In genomic region chr2:155552949-155553354, GRCm38 (mm10) we compare ENCODE assay signal across 11 mouse cellular contexts. TPM values are rescaled to one million over a fixed set of nuclear protein-coding genes. Genes with fewer than 3 reads are reported as not detected.
A peak's percentile ranks its signal among the peaks of the same experiment; 100 is the strongest.
DNase-seq lines count a peak whose midpoint lies in the region; TF ChIP-seq lines count a peak whose summit lies in the region.
"Had no signal": no experiment of that assay in that cellular context is flagged by ENCODE, and none has a peak within 500 bp of the region (broad histone marks: within the 10 kb centered on the region; RNA-seq: fewer than 3 reads in every experiment).

No protein-coding gene starts in this region.

- peak; percentile 77 for DNase-seq in CD4-positive helper T cell, adult 2 months (ENCODE audit: low read depth, low spot score)
- peak; percentile 74 for DNase-seq in T-cell, adult 2 months (ENCODE audit: low spot score)
- peak; percentile 62 for DNase-seq in liver
- DNase-seq in kidney, postnatal 25 days: no peak
- DNase-seq in frontal cortex, postnatal 36 days (ENCODE audit: low spot score in 2 of 2): no peak
- DNase-seq in heart, postnatal 36 days: no peak
- DNase-seq in frontal cortex, postnatal 25 days (ENCODE audit: low spot score in 2 of 2): no peak
- DNase-seq: gastrocnemius, adult 2 months had no signal

- H3K27ac ChIP-seq in small intestine, adult 2 months (ENCODE audit: insufficient read depth, low read depth, low read length): peak overlapping the region; percentile 81
- H3K27ac ChIP-seq: embryonic facial prominence, embryonic 12.5 days; gastrocnemius, adult 2 months; hindbrain, embryonic 15.5 days had no signal

- no peak overlapping the region for H3K4me3 ChIP-seq in small intestine, adult 2 months (ENCODE audit: low read depth, low read length)
- H3K4me3 ChIP-seq: embryonic facial prominence, embryonic 12.5 days; gastrocnemius, adult 2 months; hindbrain, embryonic 15.5 days had no signal

- H3K4me1 ChIP-seq in small intestine, adult 2 months (ENCODE audit: control insufficient read depth, insufficient read depth, insufficient read length, low read length): no peaks in the 10 kb centered on the region; the same call in 1 of the 2 replicates
- H3K4me1 ChIP-seq: embryonic facial prominence, embryonic 12.5 days; hindbrain, embryonic 15.5 days had no signal

- no peak for TF ChIP-seq POLR2A in small intestine, adult 2 months (IDR thresholded peaks at IDR 0.05; ENCODE audit: low read depth, low read length)

- no peaks in the 10 kb centered on the region for H3K27me3 ChIP-seq in small intestine, adult 2 months (ENCODE audit: control insufficient read depth, insufficient read depth, low read length)
- H3K27me3 ChIP-seq: embryonic facial prominence, embryonic 12.5 days; hindbrain, embryonic 15.5 days had no signal

- H3K36me3 ChIP-seq in small intestine, adult 2 months (ENCODE audit: control insufficient read depth, insufficient read depth, low read length): peaks cover 10% of the 10 kb centered on the region; the same call in 1 of the 2 replicates
- H3K36me3 ChIP-seq: embryonic facial prominence, embryonic 12.5 days; hindbrain, embryonic 15.5 days had no signal

- intact Hi-C loops in heart, postnatal 36 days (cut with DNase I): no loop called here

- no peak for TF ChIP-seq CTCF in small intestine, adult 2 months (IDR thresholded peaks at IDR 0.05; ENCODE audit: extremely low read depth, insufficient read length, insufficient replicate concordance, low read depth, low read length)

RNA-seq across cellular contexts. Expression of gene Ggt7, which starts 34.9 kb away (rescaled TPM):
- polyA plus RNA-seq in small intestine, adult 2 months (2012; rRNA removed): 4.7 and 7.0 TPM in 2 replicates
- total RNA-seq in heart, postnatal 36 days (2021): 1 to 10 TPM in 1 of 2 experiments, under 1 TPM in 1; 0.49 to 1.6 TPM

RNA-seq across cellular contexts. Expression of gene Acss2, which starts 35.2 kb away (rescaled TPM):
- 9.1 and 18.8 TPM in 2 replicates for polyA plus RNA-seq in small intestine, adult 2 months (2012; rRNA removed)
- 10 to 100 TPM; 36.3 to 41.6 TPM for total RNA-seq in heart, postnatal 36 days (2021)

RNA-seq across cellular contexts. Expression of gene Gss, which starts 39.7 kb away (rescaled TPM):
- polyA plus RNA-seq in small intestine, adult 2 months (2012; rRNA removed): 73.0 and 85.3 TPM in 2 replicates
- 10 to 100 TPM; 14.8 to 16.9 TPM for total RNA-seq in heart, postnatal 36 days (2021)

RNA-seq across cellular contexts. Expression of gene Myh7b, which starts 58.1 kb away (rescaled TPM):
- polyA plus RNA-seq in small intestine, adult 2 months (2012; rRNA removed): 0.47 and 0.51 TPM in 2 replicates
- 10 to 100 TPM; 25.3 to 30.2 TPM for total RNA-seq in heart, postnatal 36 days (2021)

Comparison
In these comparisons a context has a peak if more than half of its experiments do, and no peak if none do; other contexts are left out.
1. DNase-seq: peak in CD4-positive helper T cell, adult 2 months (single experiment), T-cell, adult 2 months (single experiment) and liver (single experiment); none in kidney, postnatal 25 days (0 of 2), frontal cortex, postnatal 36 days (0 of 2), heart, postnatal 36 days (0 of 2) and frontal cortex, postnatal 25 days (0 of 2).